Mouse (Mus musculus) T-cell, adult 2 months (primary cell): ENCODE results near the gene Gnaz.
"Not testable (repeated sequence)": the region's sequence is repeated elsewhere in the genome, so short reads cannot be mapped to it uniquely, and the experiment has no call there.

Source experiments
- DNase-seq: peaks from one replicate; pipeline ENCODE4 v3.0.0; 2022; ENCODE audit warnings: low spot score

Gnaz gene

GRCm38 (mm10) chr10:75030234-75030633 lies 63.3 kb downstream of the Gnaz start:
- no peak for DNase-seq

- no peak for DNase-seq
Observed at GRCm38 (mm10) chr10:75031345-75032114, 64.6 kb downstream of the Gnaz start.

- no peak for DNase-seq
Observed at GRCm38 (mm10) chr10:75032395-75032794, 65.4 kb downstream of the Gnaz start, which contains the start of gene Rsph14. Gene Rsph14 (minus strand): TSS chr10:75032586.

- DNase-seq, result peak; percentile 77
Observed at GRCm38 (mm10) chr10:75036883-75037379, 70.0 kb downstream of the Gnaz start, which contains the start of gene Rab36. Gene Rab36 (plus strand): TSS chr10:75037058.

GRCm38 (mm10) chr10:75042060-75042459 lies 75.1 kb downstream of the Gnaz start:
- DNase-seq, result not testable (repeated sequence)

GRCm38 (mm10) chr10:75044459-75044858 lies 77.5 kb downstream of the Gnaz start:
- DNase-seq, result no peak

GRCm38 (mm10) chr10:75045831-75046230 lies 78.9 kb downstream of the Gnaz start:
- DNase-seq, result no peak

GRCm38 (mm10) chr10:75048711-75049110 lies 81.7 kb downstream of the Gnaz start:
- no peak for DNase-seq

GRCm38 (mm10) chr10:75051364-75052074 lies 84.5 kb downstream of the Gnaz start:
- DNase-seq, result no peak

- DNase-seq, result no peak
Observed at GRCm38 (mm10) chr10:75052902-75053301, 85.9 kb downstream of the Gnaz start.

- DNase-seq, result no peak
Observed at GRCm38 (mm10) chr10:75053655-75054054, 86.7 kb downstream of the Gnaz start.

- no peak for DNase-seq
Observed at GRCm38 (mm10) chr10:75054125-75054524, 87.1 kb downstream of the Gnaz start.

GRCm38 (mm10) chr10:75055672-75056071 lies 88.7 kb downstream of the Gnaz start:
- DNase-seq, result no peak

- no peak for DNase-seq
Observed at GRCm38 (mm10) chr10:75056255-75056654, 89.3 kb downstream of the Gnaz start.

GRCm38 (mm10) chr10:75058336-75058735 lies 91.4 kb downstream of the Gnaz start:
- DNase-seq, result no peak

GRCm38 (mm10) chr10:75058761-75059395 lies 91.9 kb downstream of the Gnaz start:
- DNase-seq, result no peak

- peak; percentile 75 for DNase-seq
Observed at GRCm38 (mm10) chr10:75059396-75059795, 92.4 kb downstream of the Gnaz start.

- DNase-seq, result peak; percentile 55
Observed at GRCm38 (mm10) chr10:75060217-75060842, 93.4 kb downstream of the Gnaz start, which contains the start of gene Bcr. Gene Bcr (plus strand): TSS chr10:75060592.

GRCm38 (mm10) chr10:75060843-75061235 lies 93.9 kb downstream of the Gnaz start:
- peak; percentile 41 for DNase-seq

- no peak for DNase-seq
Observed at GRCm38 (mm10) chr10:75061341-75062188, 94.6 kb downstream of the Gnaz start.

GRCm38 (mm10) chr10:75062189-75062561 lies 95.2 kb downstream of the Gnaz start:
- DNase-seq, result no peak
